Mouse (Mus musculus): ENCODE measurements around the gene Adcy2.

DNA sequence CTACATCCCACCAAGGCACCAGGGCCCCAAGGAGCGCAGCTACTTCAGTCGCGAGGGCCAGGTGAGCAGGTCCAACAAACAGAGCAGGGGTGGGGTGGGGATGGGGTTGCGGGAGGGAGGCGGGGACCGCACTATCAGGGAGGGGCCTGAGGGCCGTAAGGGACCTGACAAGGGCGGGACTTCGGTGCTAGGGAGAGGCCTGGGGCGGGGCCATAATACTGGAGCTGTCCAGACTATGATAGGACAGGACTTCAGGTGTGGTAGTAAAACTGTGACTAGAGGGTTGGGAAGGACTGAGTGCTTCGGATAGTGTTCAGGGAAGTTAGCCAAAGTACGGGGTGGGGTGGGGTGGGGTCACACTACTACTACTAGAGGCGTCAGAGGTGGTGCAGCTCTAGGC is 401.7 kb downstream of the Adcy2 start:
- TF ChIP-seq POLR2A (IDR thresholded peaks at IDR 0.05; ENCODE audit: insufficient read depth, low read length) (no peak), CTCF (IDR thresholded peaks at IDR 0.05; ENCODE audit: low read depth, low read length) (no peak)

Measured in ES-Bruce4 (cell line).